Mouse (Mus musculus) small intestine, adult 2 months (tissue): ENCODE data around the gene Rnf19b. TPM values are rescaled to one million over a fixed set of nuclear protein-coding genes. Genes with fewer than 3 reads are reported as not detected.

Source experiments
- H3K27ac ChIP-seq: fragments of 200-500 bp; 2 replicates; pipeline ENCODE4 v1.5.1; 2012; ENCODE audit warnings: low read depth, low read length, control low read depth, inconsistent platforms; ENCODE audit not compliant: insufficient read depth
- H3K27me3 ChIP-seq: fragments of 200-500 bp; 2 replicates; pipeline ENCODE4 v1.6.1; 2012; ENCODE audit warnings: mild to moderate bottlenecking, moderate library complexity, low read length, inconsistent platforms; ENCODE audit not compliant: control insufficient read depth, insufficient read depth
- H3K36me3 ChIP-seq: fragments of 200-500 bp; 2 replicates; pipeline ENCODE4 v1.6.1; 2012; ENCODE audit warnings: mild to moderate bottlenecking, low read length, control low read depth, inconsistent platforms; ENCODE audit not compliant: control insufficient read depth, insufficient read depth
- H3K4me1 ChIP-seq: fragments of 200-500 bp; 2 replicates; pipeline ENCODE4 v1.6.1; 2012; ENCODE audit warnings: low read length, inconsistent platforms, mixed read lengths; ENCODE audit not compliant: control insufficient read depth, insufficient read depth, insufficient read length
- H3K4me3 ChIP-seq: fragments of 200-500 bp; 2 replicates; pipeline ENCODE4 v1.5.1; 2012; ENCODE audit warnings: low read depth, mild to moderate bottlenecking, control low read depth, inconsistent platforms, low read length, moderate library complexity
- CTCF ChIP-seq: fragments of 200-500 bp; IDR thresholded peaks from 2 replicates; pipeline ENCODE4 v1.5.1; 2012; ENCODE audit warnings: low read depth, mild to moderate bottlenecking, control low read depth, inconsistent platforms, low read length, moderate library complexity, mixed read lengths; ENCODE audit not compliant: insufficient replicate concordance, insufficient read length; ENCODE audit errors: extremely low read depth
- POLR2A ChIP-seq: fragments of 200-500 bp; IDR thresholded peaks from 2 replicates; pipeline ENCODE4 v1.6.1; 2012; ENCODE audit warnings: low read depth, mild to moderate bottlenecking, control low read depth, inconsistent platforms, low read length, moderate library complexity
- WGBS: fragments of 180-500 bp; shearing (Covaris S2); methylation state at CpG from one replicate; pipeline ENCODE4 v1.1.7; 2018; 5-methylcytosine and 5-hydroxymethylcytosine counted together
- polyA plus RNA-seq: library from polyadenylated mRNA; depleted of rRNA; stranded (reverse); fragments of >200 nt; gene quantifications from 2 replicates; pipeline ENCODE4 v1.2.3, GENCODE M21; 2012

Gene Rnf19b
- polyA plus RNA-seq, 1 experiment: 218 TPM

GRCm38 (mm10) chr4:129059922-129060321, 1.9 kb downstream of the Rnf19b start:
- Histone ChIP-seq H3K27ac (peak overlapping the region; percentile 57), H3K27me3 (no peaks in the 10 kb centered on the region), H3K4me3 (no peak overlapping the region; the same call in 1 of the 2 replicates), H3K4me1 (peaks cover 7% of the 10 kb centered on the region; the same call in 1 of the 2 replicates), H3K36me3 (peaks cover 3% of the 10 kb centered on the region; the same call in 1 of the 2 replicates)
- TF ChIP-seq CTCF (no peak), POLR2A (no peak)
- 7% methylated on average over 4 of the region's 4 CpGs for WGBS

GRCm38 (mm10) chr4:129061486-129061885, 3.4 kb downstream of the Rnf19b start:
- 98% methylated on average over 1 of the region's 1 CpGs for WGBS
- Histone ChIP-seq H3K4me1 (peaks cover 13% of the 10 kb centered on the region; the same call in 1 of the 2 replicates), H3K27me3 (no peaks in the 10 kb centered on the region), H3K4me3 (no peak overlapping the region), H3K27ac (no peak overlapping the region), H3K36me3 (peaks cover 3% of the 10 kb centered on the region; the same call in 1 of the 2 replicates)
- no peak for TF ChIP-seq POLR2A
- no peak for TF ChIP-seq CTCF

GRCm38 (mm10) chr4:129062281-129063075, 4.4 kb downstream of the Rnf19b start:
- Histone ChIP-seq H3K27ac (no peak overlapping the region), H3K27me3 (no peaks in the 10 kb centered on the region), H3K4me3 (no peak overlapping the region), H3K36me3 (peaks cover 3% of the 10 kb centered on the region; the same call in 1 of the 2 replicates), H3K4me1 (peaks cover 14% of the 10 kb centered on the region; the same call in 1 of the 2 replicates)
- no peak for TF ChIP-seq CTCF
- TF ChIP-seq POLR2A: no peak
- 75% methylated on average over 3 of the region's 3 CpGs for WGBS

GRCm38 (mm10) chr4:129065688-129066236, 7.7 kb downstream of the Rnf19b start:
- Histone ChIP-seq H3K36me3 (peaks cover 3% of the 10 kb centered on the region; the same call in 1 of the 2 replicates), H3K27ac (no peak overlapping the region; the same call in 1 of the 2 replicates), H3K4me1 (peaks cover 17% of the 10 kb centered on the region; the same call in 1 of the 2 replicates), H3K4me3 (no peak overlapping the region), H3K27me3 (no peaks in the 10 kb centered on the region)
- no peak for TF ChIP-seq POLR2A
- TF ChIP-seq CTCF: no peak

- TF ChIP-seq POLR2A: no peak
- TF ChIP-seq CTCF: no peak
- Histone ChIP-seq H3K4me3 (no peak overlapping the region), H3K4me1 (peaks cover 18% of the 10 kb centered on the region; the same call in 1 of the 2 replicates), H3K36me3 (peaks cover 6% of the 10 kb centered on the region), H3K27me3 (no peaks in the 10 kb centered on the region), H3K27ac (peak overlapping the region; percentile 31; the same call in 1 of the 2 replicates)
- 63% methylated on average over 5 of the region's 5 CpGs for WGBS
These were observed 9.8 kb downstream of the Rnf19b start for GRCm38 (mm10) chr4:129067638-129068415.

- H3K4me3 ChIP-seq: no peak overlapping the region
- no peaks in the 10 kb centered on the region for H3K27me3 ChIP-seq
- WGBS: 91% methylated on average over 4 of the region's 4 CpGs
- H3K4me1 ChIP-seq: peaks cover 15% of the 10 kb centered on the region; the same call in 1 of the 2 replicates
- no peak for TF ChIP-seq CTCF
- no peak for TF ChIP-seq POLR2A
- peaks cover 13% of the 10 kb centered on the region for H3K36me3 ChIP-seq
- no peak overlapping the region for H3K27ac ChIP-seq
These were observed 10.8 kb downstream of the Rnf19b start for GRCm38 (mm10) chr4:129068848-129069247.
